Mouse (Mus musculus): ENCODE measurements around the gene Creld1.

GRCm38 (mm10) chr6:113502801-113503200 lies 19.7 kb downstream of the Creld1 start:
- TF ChIP-seq POLR2A (IDR thresholded peaks at IDR 0.05; ENCODE audit: extremely low read depth, insufficient read depth, low read length) (no peak), CTCF (IDR thresholded peaks at IDR 0.05; ENCODE audit: low read depth, low read length) (no peak)
